Comparison of ENCODE assay signal across 21 mouse cellular contexts in the genomic region with DNA sequence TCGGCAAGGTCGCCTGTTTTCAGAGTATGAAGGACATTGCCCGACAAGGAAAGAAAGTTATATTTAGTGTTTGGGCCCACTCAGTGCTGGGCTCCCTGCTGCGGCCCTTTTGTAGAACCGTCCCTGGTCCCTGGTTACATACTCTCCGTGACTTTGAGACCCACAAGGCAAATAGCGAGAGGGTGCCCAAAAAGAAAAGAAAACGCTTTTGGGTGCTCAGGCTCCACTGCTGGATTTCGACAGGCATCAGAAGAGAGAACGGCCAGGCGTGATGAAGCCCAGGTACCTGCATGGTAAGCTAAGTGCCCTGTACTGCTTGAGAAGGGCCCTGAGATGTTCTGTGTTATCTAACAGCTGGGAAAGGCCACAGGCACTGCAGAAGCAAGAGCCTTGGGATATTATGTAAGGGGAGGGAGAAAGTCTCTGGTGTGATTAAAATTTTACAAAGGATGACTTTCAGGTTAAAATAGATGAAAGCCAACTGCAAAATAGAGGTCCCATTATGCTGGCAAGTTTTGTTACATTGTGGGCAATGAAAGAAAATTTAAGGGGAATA. TPM values are rescaled to one million over a fixed set of nuclear protein-coding genes. Genes with fewer than 3 reads are reported as not detected.
DNase-seq lines count a peak whose midpoint lies in the region; ATAC-seq and TF ChIP-seq lines count a peak whose summit lies in the region.
"Had no signal": no experiment of that assay in that cellular context is flagged by ENCODE, and none has a peak within 500 bp of the region (broad histone marks: within the 10 kb centered on the region; RNA-seq: fewer than 3 reads in every experiment).

No protein-coding gene starts in this region.

- H3K27ac ChIP-seq in heart, adult 2 months = peak overlapping the region; percentile 81
- peak overlapping the region; percentile 26; the same call in 1 of the 2 replicates for H3K27ac ChIP-seq in left cerebral cortex, adult 2 months
- H3K27ac ChIP-seq in heart, embryonic 16.5 days (ENCODE audit: low read length) = peak overlapping the region; percentile 86
- H3K27ac ChIP-seq: liver, embryonic 12.5 days; neural tube, embryonic 15.5 days had no signal

- H3K4me2 ChIP-seq in heart, embryonic 16.5 days (ENCODE audit: low read depth, low read length) = peak overlapping the region; percentile 68
- H3K4me2 ChIP-seq: liver, embryonic 12.5 days; neural tube, embryonic 15.5 days had no signal

- H3K9ac ChIP-seq in heart, adult 2 months (ENCODE audit: low read depth, low read length) = peak overlapping the region; percentile 52
- H3K9ac ChIP-seq in heart, embryonic 16.5 days (ENCODE audit: low read length) = peak overlapping the region; percentile 72
- H3K9ac ChIP-seq: liver, embryonic 12.5 days; neural tube, embryonic 15.5 days had no signal

- no peaks in the 10 kb centered on the region for H3K9me3 ChIP-seq in heart, embryonic 16.5 days (replicated peaks; ENCODE audit: control insufficient read depth, low read length)
- H3K9me3 ChIP-seq: liver, embryonic 12.5 days; megakaryocyte, embryonic 14.5 days; neural tube, embryonic 15.5 days had no signal

- H3K27me3 ChIP-seq in heart, adult 2 months (ENCODE audit: control insufficient read depth, insufficient read depth, low read length) = no peaks in the 10 kb centered on the region
- H3K27me3 ChIP-seq in heart, embryonic 16.5 days (ENCODE audit: control insufficient read depth, insufficient read depth, low read length) = no peaks in the 10 kb centered on the region
- H3K27me3 ChIP-seq: liver, embryonic 12.5 days; megakaryocyte, embryonic 14.5 days; neural tube, embryonic 15.5 days had no signal

- peak overlapping the region; percentile 48 for H3K4me3 ChIP-seq in heart, adult 2 months
- no peak overlapping the region for H3K4me3 ChIP-seq in left cerebral cortex, adult 2 months
- H3K4me3 ChIP-seq in heart, embryonic 16.5 days (ENCODE audit: low read length) = peak overlapping the region; percentile 48
- H3K4me3 ChIP-seq: liver, embryonic 12.5 days; megakaryocyte, embryonic 14.5 days; neural tube, embryonic 15.5 days had no signal

- peak; percentile 44; the same call in 1 of the 2 replicates for ATAC-seq in heart, embryonic 16.5 days (replicated peaks; ENCODE audit: extremely low read depth, insufficient read depth, low FRiP score)
- ATAC-seq: activated CD4-positive, CD25-positive, alpha-beta regulatory T cell, adult 4 months; CD4-positive, CD25-positive, alpha-beta regulatory T cell, adult 4 months; forebrain, embryonic 14.5 days; intestine, embryonic 16.5 days; liver, embryonic 12.5 days had no signal

- TF ChIP-seq EP300 in heart, adult 2 months (IDR thresholded peaks at IDR 0.05; ENCODE audit: insufficient read depth, low read depth, low read length) = no peak

- no peak for TF ChIP-seq POLR2A in heart, adult 2 months (IDR thresholded peaks at IDR 0.05; ENCODE audit: insufficient read depth, low read depth, low read length)

- no peaks in the 10 kb centered on the region; the same call in 1 of the 2 replicates for H3K36me3 ChIP-seq in heart, adult 2 months (ENCODE audit: control insufficient read depth, insufficient read depth, low read length)
- H3K36me3 ChIP-seq in heart, embryonic 16.5 days (ENCODE audit: control insufficient read depth, insufficient read depth) = no peaks in the 10 kb centered on the region
- H3K36me3 ChIP-seq: liver, embryonic 12.5 days; neural tube, embryonic 15.5 days had no signal

- H3K4me1 ChIP-seq in heart, adult 2 months (ENCODE audit: control insufficient read depth, insufficient read depth, low read length) = no peaks in the 10 kb centered on the region; the same call in 1 of the 2 replicates
- peaks cover 18% of the 10 kb centered on the region for H3K4me1 ChIP-seq in heart, embryonic 16.5 days (ENCODE audit: control insufficient read depth, insufficient read depth, low read length)
- H3K4me1 ChIP-seq: liver, embryonic 12.5 days; neural tube, embryonic 15.5 days had no signal

- TF ChIP-seq CTCF in heart, adult 2 months (IDR thresholded peaks at IDR 0.05) = no peak
- TF ChIP-seq CTCF in left cerebral cortex, adult 2 months (IDR thresholded peaks at IDR 0.05) = no peak

- 66% methylated on average over 11 of the region's 11 CpGs for WGBS in heart, adult 2 months
- WGBS in heart, embryonic 16.5 days = 54% methylated on average over 11 of the region's 11 CpGs

- intact Hi-C loops in heart, adult 2 months (cut with DNase I) = no loop called here
- intact Hi-C loops in heart, postnatal 10 days (cut with DNase I) = no loop called here
- intact Hi-C loops in left cerebral cortex, adult 2 months (cut with DNase I) = no loop called here

- DNase-seq in adrenal gland, postnatal 14 days = peak; percentile 33
- DNase-seq in adrenal gland, postnatal 4 days (ENCODE audit: low spot score in 2 of 2) = no peak
- DNase-seq in heart, adult 2 months = no peak
- no peak for DNase-seq in heart, postnatal 10 days
- no peak for DNase-seq in left cerebral cortex, adult 2 months (ENCODE audit: extremely low spot score in 1 of 2, low spot score in 2 of 2)
- DNase-seq in left cerebral cortex, adult 9 months (ENCODE audit: low spot score in 2 of 2) = no peak
- DNase-seq in embryo, embryonic 10 days (ENCODE audit: low spot score) = no peak
- DNase-seq: cerebellum, adult 2 months; cerebellum, postnatal 36 days; left cerebral cortex, postnatal 4 days; lung, adult 2 months; right cerebral cortex, postnatal 4 days; thymus, postnatal 14 days had no signal

- H3K79me2 ChIP-seq in heart, adult 2 months (replicated peaks; ENCODE audit: control insufficient read depth, insufficient read depth, low read length) = no peaks in the 10 kb centered on the region

RNA-seq across cellular contexts. Expression of gene Filip1l, which starts 0.4 kb away (rescaled TPM):
- 20.6 and 26.5 TPM in 2 replicates for total RNA-seq in adrenal gland, postnatal 14 days (2021)
- total RNA-seq in adrenal gland, postnatal 4 days (2021) = 10 to 100 TPM; 22.6 to 23.5 TPM
- total RNA-seq in heart, adult 2 months (2021) = 10 to 100 TPM; 35.0 to 36.3 TPM
- 9.2 and 19.5 TPM in 2 replicates for polyA plus RNA-seq in heart, adult 2 months (2012; rRNA removed)
- 10 to 100 TPM; 51.6 to 56.2 TPM for total RNA-seq in heart, postnatal 10 days (2021)
- 1 to 10 TPM; 3.0 to 3.7 TPM for total RNA-seq in left cerebral cortex, adult 2 months (2021)
- polyA plus RNA-seq in heart, embryonic 16.5 days (2015; fragmentation: Nextera tagmentation; extraction: Ambion mirVana) = 24.2 and 26.7 TPM in 2 replicates

Comparison
In these comparisons a context has a peak if more than half of its experiments do, and no peak if none do; other contexts are left out.
1. H3K27ac ChIP-seq: peak in every context shown above with its lines; median percentile 86 in heart, embryonic 16.5 days; 81 in heart, adult 2 months; 26 in left cerebral cortex, adult 2 months.